Mouse (Mus musculus) liver, embryonic 14.5 days (tissue): ENCODE results near the gene Pcbp3.

Source experiments
- CTCF ChIP-seq: IDR thresholded peaks from 2 replicates; pipeline ENCODE4 v1.5.1; 2016; ENCODE audit warnings: antibody characterized with exemption, low read depth, control low read depth
- EP300 ChIP-seq: IDR thresholded peaks from 2 replicates; pipeline ENCODE4 v1.6.1; 2016; ENCODE audit warnings: antibody characterized with exemption, low read depth

DNA sequence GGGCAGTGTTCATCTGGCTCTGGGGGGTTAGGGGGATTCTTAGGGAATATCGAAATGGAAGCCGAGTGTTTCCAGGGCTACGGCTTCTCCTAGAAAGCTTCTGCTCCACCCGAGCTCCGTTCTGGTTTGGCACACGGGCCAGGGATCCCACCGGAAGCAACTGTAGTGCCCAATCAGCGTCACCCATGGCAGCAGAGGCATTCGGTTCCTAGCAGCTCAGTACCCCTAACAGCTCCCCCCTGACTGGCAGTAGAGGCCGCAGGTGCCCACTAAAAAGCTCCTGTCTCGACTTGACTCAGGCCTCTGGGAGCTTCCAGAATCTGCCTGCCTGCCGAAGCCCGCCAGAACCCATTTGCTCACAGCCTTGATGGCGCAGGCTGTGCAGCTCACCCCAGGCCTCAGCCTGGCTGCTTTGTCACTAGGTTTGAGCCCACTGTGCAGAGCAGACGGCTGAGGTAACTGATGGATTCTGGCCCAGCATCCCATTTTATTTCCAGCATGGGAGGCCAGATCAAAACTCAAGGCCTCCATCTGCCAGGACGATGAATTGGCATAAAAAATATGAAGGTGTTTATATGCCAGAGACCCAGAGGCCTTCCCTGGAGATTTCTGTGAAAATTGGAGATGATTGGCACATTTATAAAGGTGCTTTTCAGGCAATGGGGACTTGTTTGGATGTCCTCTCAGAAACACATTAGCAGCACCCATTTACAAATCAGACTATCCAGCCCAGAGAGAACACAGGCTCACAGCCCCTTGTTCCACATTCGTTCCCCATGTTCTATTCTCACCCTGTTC lies 78.8 kb downstream of the Pcbp3 start:
- no peak for TF ChIP-seq CTCF
- no peak for TF ChIP-seq EP300
